Mouse (Mus musculus) heart, adult 8-10 months (tissue): ENCODE data around the gene Efcab6. TPM values are rescaled to one million over a fixed set of nuclear protein-coding genes. Genes with fewer than 3 reads are reported as not detected.
"Not testable (repeated sequence)": the region's sequence is repeated elsewhere in the genome, so short reads cannot be mapped to it uniquely, and the experiment has no call there.

ENCODE experiments used
- DNase-seq: peaks from one replicate; pipeline ENCODE4 v3.0.0; 2022; ENCODE audit warnings: low spot score
- total RNA-seq, 4 experiments: library from RNA; stranded (reverse); gene quantifications; 2 replicates each; pipeline ENCODE4 v1.2.4; 2022

The Efcab6 gene
- total RNA-seq = not detected

GRCm38 (mm10) chr15:84065140-84065539 is at the start of gene Efcab6:
Gene Efcab6, minus strand, starts transcription at chr15:84065379.
- DNase-seq = no peak

- DNase-seq = no peak
Measured at GRCm38 (mm10) chr15:84113873-84114272, 48.7 kb upstream of the Efcab6 start.

GRCm38 (mm10) chr15:84108899-84109298 is 43.7 kb upstream of the Efcab6 start:
- no peak for DNase-seq

GRCm38 (mm10) chr15:84105924-84106500 is 40.8 kb upstream of the Efcab6 start:
- no peak for DNase-seq

GRCm38 (mm10) chr15:84105105-84105923 is 40.1 kb upstream of the Efcab6 start, which contains the start of gene Sult4a1:
Gene Sult4a1, minus strand, starts transcription at chr15:84105754.
- DNase-seq = no peak

GRCm38 (mm10) chr15:84104626-84105025 is 39.4 kb upstream of the Efcab6 start:
- DNase-seq = no peak

GRCm38 (mm10) chr15:84097536-84097935 is 32.4 kb upstream of the Efcab6 start:
- DNase-seq = not testable (repeated sequence)

GRCm38 (mm10) chr15:84096051-84096450 is 30.9 kb upstream of the Efcab6 start:
- peak; percentile 11 for DNase-seq

- DNase-seq = no peak
Measured at GRCm38 (mm10) chr15:84094921-84095320, 29.7 kb upstream of the Efcab6 start.

- no peak for DNase-seq
Measured at GRCm38 (mm10) chr15:84086775-84087174, 21.6 kb upstream of the Efcab6 start.

GRCm38 (mm10) chr15:84086364-84086763 is 21.2 kb upstream of the Efcab6 start:
- no peak for DNase-seq

GRCm38 (mm10) chr15:84080069-84080468 is 14.9 kb upstream of the Efcab6 start:
- no peak for DNase-seq

GRCm38 (mm10) chr15:84079519-84079918 is 14.3 kb upstream of the Efcab6 start:
- no peak for DNase-seq

GRCm38 (mm10) chr15:84078667-84079066 is 13.5 kb upstream of the Efcab6 start:
- no peak for DNase-seq

GRCm38 (mm10) chr15:84077151-84077550 is 12.0 kb upstream of the Efcab6 start:
- DNase-seq = no peak

GRCm38 (mm10) chr15:84074705-84075185 is 9.6 kb upstream of the Efcab6 start:
- DNase-seq = no peak

- peak; percentile 31 for DNase-seq
Measured at GRCm38 (mm10) chr15:84073911-84074704, 8.9 kb upstream of the Efcab6 start.

- no peak for DNase-seq
Measured at GRCm38 (mm10) chr15:84073058-84073457, 7.9 kb upstream of the Efcab6 start.

- peak; percentile 36 for DNase-seq
Measured at GRCm38 (mm10) chr15:84072226-84072625, 7.0 kb upstream of the Efcab6 start.

- no peak for DNase-seq
Measured at GRCm38 (mm10) chr15:84070116-84070676, 5.0 kb upstream of the Efcab6 start.

- no peak for DNase-seq
Measured at GRCm38 (mm10) chr15:84069455-84070050, 4.4 kb upstream of the Efcab6 start.
